Mouse (Mus musculus): ENCODE results near the gene Epor.

- TF ChIP-seq CTCF (IDR thresholded peaks at IDR 0.05; ENCODE audit: borderline replicate concordance, insufficient read depth, low read depth, low read length) (no peak), POLR2A (IDR thresholded peaks at IDR 0.05; ENCODE audit: borderline replicate concordance, insufficient read depth, low read length) (no peak)
Observed at GRCm38 (mm10) chr9:21948790-21949189, 14.5 kb downstream of the Epor start.
